Mouse (Mus musculus) frontal cortex, postnatal 10 days (tissue): Measurements from ENCODE around the gene Higd2a.
"Not testable (repeated sequence)": the region's sequence is repeated elsewhere in the genome, so short reads cannot be mapped to it uniquely, and the experiment has no call there.

Experiments used
- DNase-seq, 2 experiments: peaks; one replicate each; pipeline ENCODE4 v3.0.0; 2022; ENCODE audit warnings: low spot score in 2 of 2, mixed read lengths in 1 of 2

The Higd2a gene

GRCm38 (mm10) chr13:54582126-54582525 is 7.9 kb upstream of the Higd2a start:
- no peak for DNase-seq

- no peak for DNase-seq
These were observed 7.1 kb upstream of the Higd2a start for GRCm38 (mm10) chr13:54582860-54583259.

DNA sequence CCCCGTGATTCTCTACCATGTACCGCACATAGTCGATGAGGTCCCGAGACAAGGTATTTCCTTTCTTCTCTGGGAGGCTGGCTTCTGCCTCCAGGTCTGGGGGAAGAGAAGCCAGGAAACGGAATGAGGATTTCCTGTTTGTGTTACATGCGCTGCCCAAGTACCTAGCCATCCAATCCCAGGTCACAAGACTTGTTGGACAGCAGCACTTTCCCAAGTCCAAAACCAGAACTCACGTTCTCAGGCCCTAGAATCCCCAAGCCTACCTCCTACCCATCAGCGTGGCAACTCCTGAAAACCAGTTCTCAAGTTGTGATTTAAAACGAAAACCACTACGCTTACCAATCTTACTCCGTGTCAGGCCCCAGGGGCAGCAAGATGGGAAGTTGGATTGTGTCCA is 4.2 kb upstream of the Higd2a start:
- DNase-seq = no peak

DNA sequence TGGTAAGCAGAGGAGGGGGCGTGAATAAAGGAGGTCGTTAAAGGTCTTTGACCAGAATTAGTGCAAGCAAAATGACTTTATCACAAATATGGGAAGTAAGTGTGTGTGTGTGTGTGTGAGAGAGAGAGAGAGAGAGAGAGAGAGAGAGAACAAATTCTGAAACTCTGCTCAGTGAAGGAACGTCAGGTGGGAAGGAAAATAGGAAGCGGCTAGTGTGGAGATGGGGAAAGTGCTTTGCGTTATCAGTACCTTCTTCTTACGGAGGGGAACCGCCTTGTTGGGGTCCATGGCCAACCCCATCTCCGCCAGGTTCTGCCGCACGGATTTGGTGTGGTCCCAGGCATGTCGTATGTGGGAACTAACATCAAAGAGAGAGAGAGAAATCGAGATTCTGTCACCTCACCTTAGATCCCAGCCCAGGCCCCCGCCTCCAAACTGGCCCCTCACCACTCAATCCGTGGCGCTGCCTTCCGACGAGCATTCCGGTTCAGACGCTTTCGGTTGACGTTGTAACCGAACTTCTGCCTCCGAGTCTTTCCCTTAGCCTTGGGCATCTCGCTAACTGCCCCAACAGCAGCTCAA is 502 bp upstream of the Higd2a start:
- DNase-seq = no peak

DNA sequence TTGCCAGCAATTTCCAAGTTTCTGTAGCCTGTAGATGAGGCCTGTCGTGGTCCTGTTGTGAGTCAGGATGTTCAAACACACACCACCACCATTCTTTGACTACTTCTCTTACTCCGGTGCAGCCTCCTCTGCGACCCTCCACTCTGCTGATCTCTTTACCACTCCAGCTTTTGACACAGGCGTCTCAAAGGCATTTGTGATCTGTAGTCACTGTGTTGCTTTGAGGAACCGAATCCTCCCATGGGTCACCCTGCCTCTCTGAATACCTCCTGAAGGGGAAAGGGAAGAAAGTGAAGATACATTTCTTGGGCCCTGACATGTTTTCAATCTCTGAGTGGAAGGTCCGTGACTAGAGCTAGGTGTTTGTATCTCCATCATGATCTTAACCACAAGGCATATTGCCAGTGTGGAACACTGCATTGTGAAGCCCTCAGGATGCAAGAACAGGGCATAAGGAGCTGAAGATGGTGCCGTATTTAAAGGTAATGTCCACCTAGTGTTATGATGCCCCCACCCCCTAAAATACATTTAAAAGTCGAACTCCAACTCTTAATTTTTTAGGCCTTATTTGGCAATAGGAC is 1.9 kb downstream of the Higd2a start:
- DNase-seq = no peak

GRCm38 (mm10) chr13:54593617-54594016 is 3.6 kb downstream of the Higd2a start:
- DNase-seq = no peak

- no peak for DNase-seq
These were observed 6.2 kb downstream of the Higd2a start for GRCm38 (mm10) chr13:54596107-54596690.

- DNase-seq = no peak
These were observed 6.9 kb downstream of the Higd2a start for GRCm38 (mm10) chr13:54596870-54597269.

DNA sequence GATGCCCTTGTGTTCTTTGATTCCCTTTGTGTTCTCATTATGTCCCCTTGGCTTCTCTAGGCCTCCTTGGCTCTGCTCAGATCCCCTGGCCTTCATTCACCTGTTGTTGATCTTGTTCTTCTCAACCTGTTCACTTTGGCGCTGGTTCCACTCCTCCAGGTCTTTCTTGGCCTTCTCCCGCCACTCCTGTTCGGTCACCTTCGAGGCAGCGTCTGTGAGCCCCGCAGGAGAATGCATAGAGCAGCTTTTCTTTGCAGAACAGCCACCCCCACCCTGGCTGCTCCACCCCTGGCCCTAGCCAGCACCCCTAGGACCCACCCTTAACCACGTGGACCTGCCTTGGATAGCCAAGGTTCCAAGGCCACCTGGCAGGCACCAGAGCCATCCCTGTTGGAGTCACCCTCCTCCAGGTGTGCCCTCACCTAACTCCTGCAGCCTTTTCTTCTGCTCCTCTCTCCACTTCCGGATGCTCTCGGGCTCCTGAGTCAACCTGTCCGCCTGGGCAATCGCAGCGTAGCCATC is 8.7 kb downstream of the Higd2a start:
- no peak for DNase-seq

- no peak for DNase-seq
These were observed 12.7 kb downstream of the Higd2a start for GRCm38 (mm10) chr13:54602639-54603111.

- no peak for DNase-seq
These were observed 13.5 kb downstream of the Higd2a start for GRCm38 (mm10) chr13:54603501-54603900.

- no peak for DNase-seq
These were observed 14.2 kb downstream of the Higd2a start for GRCm38 (mm10) chr13:54604221-54604620.

DNA sequence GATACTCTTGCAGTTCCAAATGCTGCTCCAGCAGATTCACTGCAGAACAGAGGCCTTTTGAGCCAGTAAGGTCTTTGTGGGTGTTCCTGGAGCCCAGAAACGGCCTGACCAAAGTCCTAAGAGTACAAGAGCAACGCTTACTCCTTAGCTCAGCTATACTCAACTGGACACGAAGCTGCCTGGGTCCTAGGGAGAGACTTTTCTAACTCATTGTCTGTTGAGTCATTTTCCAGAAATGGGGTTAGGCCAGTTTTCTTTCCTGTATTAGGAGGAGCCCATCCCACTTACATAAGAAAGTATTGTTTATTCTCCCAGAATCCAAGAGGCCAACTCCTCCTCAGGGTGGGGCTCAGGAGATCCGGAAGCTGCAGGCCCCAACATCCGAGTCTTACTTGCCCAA is 15.4 kb downstream of the Higd2a start:
- no peak for DNase-seq

DNA sequence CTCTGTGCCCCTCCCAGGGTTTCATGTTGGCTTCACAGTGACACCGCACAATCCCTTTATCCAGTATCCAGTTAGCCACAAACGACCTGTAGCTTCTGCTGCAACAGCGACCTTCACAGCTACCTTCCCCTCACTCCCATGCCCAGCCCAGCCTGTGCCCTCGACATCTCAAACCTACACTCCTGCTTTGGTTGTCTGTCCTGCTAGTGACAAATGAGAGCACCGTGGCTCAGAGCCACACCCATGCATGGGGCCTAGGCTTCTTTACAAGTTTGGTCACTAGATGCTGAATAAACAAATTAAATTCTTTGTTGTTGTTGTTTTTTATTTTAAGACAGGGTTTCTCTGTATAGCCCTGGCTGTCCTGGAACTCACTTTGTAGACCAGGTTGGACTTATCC is 17.2 kb downstream of the Higd2a start:
- no peak for DNase-seq

GRCm38 (mm10) chr13:54608002-54608401 is 18.0 kb downstream of the Higd2a start:
- DNase-seq = no peak

GRCm38 (mm10) chr13:54608666-54609065 is 18.7 kb downstream of the Higd2a start:
- DNase-seq = peak in 1 of 2 experiments; percentile 39

GRCm38 (mm10) chr13:54609301-54609700 is 19.3 kb downstream of the Higd2a start:
- no peak for DNase-seq

- DNase-seq = no peak
These were observed 20.6 kb downstream of the Higd2a start for GRCm38 (mm10) chr13:54610613-54610971.

DNA sequence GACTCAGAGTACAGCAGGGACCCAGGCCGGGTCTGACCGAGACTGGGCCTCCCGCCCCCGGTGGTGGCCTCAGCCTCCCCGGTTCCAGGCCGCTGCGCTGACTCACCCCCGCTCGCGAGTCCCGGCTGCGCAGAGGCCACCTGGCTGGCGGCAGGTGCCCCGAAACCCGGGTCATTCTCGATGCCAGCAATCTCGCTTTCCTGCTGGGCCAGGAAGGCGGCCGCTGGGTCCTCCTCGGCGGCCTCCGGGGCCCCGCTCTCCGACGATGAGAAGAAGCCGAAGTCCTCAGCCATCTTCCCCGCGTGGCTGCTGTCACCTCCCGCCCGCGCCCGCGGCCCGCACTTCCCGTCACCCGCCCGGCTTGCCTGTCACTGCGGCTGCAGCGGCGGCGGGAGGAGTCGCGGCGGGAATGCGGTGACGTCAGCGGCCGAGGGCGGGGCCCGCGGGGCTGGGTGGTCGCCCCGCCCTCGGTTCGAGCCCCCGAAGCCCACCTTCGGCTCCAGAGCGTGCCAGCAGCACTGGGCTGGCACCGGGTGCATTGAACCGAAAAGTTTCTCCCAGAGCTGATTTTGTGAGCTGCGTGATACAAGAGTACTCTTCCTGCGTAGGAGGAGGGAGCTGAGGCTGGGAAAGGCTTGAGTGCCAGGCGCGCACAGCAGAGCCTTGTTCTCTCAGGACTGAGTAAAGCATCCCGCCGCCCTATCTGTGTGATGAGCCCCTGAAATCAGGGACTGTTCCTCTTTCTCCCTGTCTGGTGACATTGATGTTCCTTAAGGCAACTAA is 21.2 kb downstream of the Higd2a start, which contains the start of gene Cltb:
Gene Cltb (minus strand): TSS at position 373 of the 783 bp plus-strand sequence.
- peak; percentile 79 to 89 for DNase-seq

DNA sequence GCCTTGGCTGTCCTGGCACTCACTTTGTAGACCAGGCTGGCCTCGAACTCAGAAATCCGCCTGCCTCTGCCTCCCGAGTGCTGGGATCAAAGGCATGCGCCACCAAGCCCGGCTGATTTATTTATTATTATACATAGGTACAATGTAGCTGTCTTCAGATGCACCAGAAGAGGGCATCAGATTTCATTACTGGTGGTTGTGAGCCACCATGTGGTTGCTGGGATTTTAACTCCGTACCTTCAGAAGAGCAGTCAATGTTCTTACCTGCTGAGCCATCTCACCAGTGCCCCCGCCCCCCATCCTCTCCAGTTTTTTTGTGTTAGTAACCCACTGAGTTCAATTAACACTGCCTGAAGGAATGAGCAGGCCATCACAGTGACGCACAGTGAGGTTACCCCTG is 23.1 kb downstream of the Higd2a start:
- not testable (repeated sequence) for DNase-seq

DNA sequence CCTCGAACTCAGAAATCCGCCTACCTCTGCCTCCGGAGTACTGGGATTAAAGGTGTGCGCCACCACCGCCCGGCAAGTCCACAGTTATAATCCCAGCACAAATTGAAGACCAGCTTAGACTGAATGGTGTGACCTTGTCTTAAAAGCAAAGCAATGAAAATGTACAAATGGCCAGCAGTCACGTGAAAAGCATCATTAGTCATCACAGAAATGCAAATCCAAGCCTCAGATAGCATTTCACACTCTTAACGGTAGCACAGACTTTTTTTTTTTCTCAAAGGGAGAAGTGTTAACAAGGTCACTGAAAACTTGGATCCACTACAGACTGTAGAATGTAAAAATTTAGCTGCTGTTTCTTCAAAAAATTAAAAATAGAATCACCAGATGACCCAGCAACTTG is 26.3 kb downstream of the Higd2a start:
- no peak for DNase-seq

DNA sequence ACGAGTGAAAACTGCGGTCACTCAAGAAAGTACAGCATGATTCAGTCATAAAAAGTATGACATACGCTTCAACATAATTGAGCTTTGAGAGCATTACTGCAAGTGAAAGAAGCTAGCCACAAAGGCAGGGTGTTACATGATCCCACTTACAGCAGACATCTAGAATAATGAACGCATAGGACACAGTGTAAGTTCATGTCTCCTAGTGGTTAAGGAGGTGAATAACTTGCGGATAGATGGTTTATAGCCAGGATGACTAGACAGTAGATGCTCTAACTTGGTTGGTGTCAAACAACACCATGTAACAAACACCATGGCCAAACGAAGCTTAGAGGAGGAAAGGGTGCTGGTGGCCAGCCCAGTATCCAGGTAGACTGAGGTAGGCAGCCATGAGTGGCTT is 27.0 kb downstream of the Higd2a start:
- no peak for DNase-seq
